In genomic region chr11:97883542-97883917, GRCm38 (mm10) we compare ENCODE assay signal across 8 mouse cellular contexts. TPM values are rescaled to one million over a fixed set of nuclear protein-coding genes. Genes with fewer than 3 reads are reported as not detected.
DNase-seq lines count a peak whose midpoint lies in the region; ATAC-seq lines count a peak whose summit lies in the region.

No protein-coding gene starts in this region.

- H3K27ac ChIP-seq in hindbrain, embryonic 15.5 days (replicated peaks) = peak overlapping the region; percentile 95

- peak; percentile 96 for DNase-seq in R1 (ENCODE audit: low read depth, low spot score)
- DNase-seq in cerebellum, postnatal 25 days = peak; percentile 72 to 80
- peak; percentile 62 for DNase-seq in gastrocnemius, adult 18-20 months (ENCODE audit: low spot score)
- DNase-seq in left cerebral cortex, adult 11 months (ENCODE audit: low spot score) = peak; percentile 57
- peak; percentile 82 for DNase-seq in lung, postnatal 36 days
- DNase-seq in retina, embryonic 14.5 days (ENCODE audit: low spot score) = peak; percentile 82
- peak; percentile 90 for DNase-seq in thymus, postnatal 4 days

- peak overlapping the region; percentile 68 for H3K4me3 ChIP-seq in hindbrain, embryonic 15.5 days

- H3K4me1 ChIP-seq in hindbrain, embryonic 15.5 days (replicated peaks) = no peaks in the 10 kb centered on the region

- H3K27me3 ChIP-seq in hindbrain, embryonic 15.5 days = no peaks in the 10 kb centered on the region

- peak overlapping the region; percentile 45 for H3K9ac ChIP-seq in hindbrain, embryonic 15.5 days

- H3K36me3 ChIP-seq in hindbrain, embryonic 15.5 days = no peaks in the 10 kb centered on the region

- peak; percentile 36; the same call in 1 of the 2 replicates for ATAC-seq in hindbrain, embryonic 15.5 days (ENCODE audit: low FRiP score, low read depth)

- H3K4me2 ChIP-seq in hindbrain, embryonic 15.5 days = peak overlapping the region; percentile 78

- no peaks in the 10 kb centered on the region for H3K9me3 ChIP-seq in hindbrain, embryonic 15.5 days

- WGBS in hindbrain, embryonic 15.5 days = 4% methylated on average over 26 of the region's 26 CpGs

RNA-seq across cellular contexts. Expression of gene Fbxo47, which starts 0.4 kb away (rescaled TPM):
- total RNA-seq in gastrocnemius, adult 18-20 months (2021) = under 1 TPM; 0.16 to 0.38 TPM
- polyA plus RNA-seq in hindbrain, embryonic 15.5 days (2015; fragmentation: Nextera tagmentation; extraction: Ambion mirVana) = 0.60 and 0.69 TPM in 2 replicates

RNA-seq across cellular contexts. Expression of gene B230217C12Rik, which starts 43.0 kb away (rescaled TPM):
- under 1 TPM; 0.19 to 0.34 TPM for total RNA-seq in gastrocnemius, adult 18-20 months (2021)
- 32.4 and 38.8 TPM in 2 replicates for polyA plus RNA-seq in hindbrain, embryonic 15.5 days (2015; fragmentation: Nextera tagmentation; extraction: Ambion mirVana)

Comparison
In these comparisons a context has a peak if more than half of its experiments do, and no peak if none do; other contexts are left out.
1. Peak in every context shown above with its lines: DNase-seq, ATAC-seq, H3K4me3 ChIP-seq and H3K27ac ChIP-seq.